Mouse (Mus musculus) spleen, adult 2 months (tissue): ENCODE results near the gene Kcng1.

Source experiments
- CTCF ChIP-seq: fragments of 200-500 bp; IDR thresholded peaks from 2 replicates; pipeline ENCODE4 v1.5.1; 2011; ENCODE audit warnings: mild to moderate bottlenecking, inconsistent platforms; ENCODE audit not compliant: insufficient read depth, insufficient read length, insufficient replicate concordance; ENCODE audit errors: extremely low read depth
- POLR2A ChIP-seq: fragments of 200-500 bp; IDR thresholded peaks from 2 replicates; pipeline ENCODE4 v1.6.1; 2011; ENCODE audit warnings: low read depth, low read length, inconsistent platforms

DNA sequence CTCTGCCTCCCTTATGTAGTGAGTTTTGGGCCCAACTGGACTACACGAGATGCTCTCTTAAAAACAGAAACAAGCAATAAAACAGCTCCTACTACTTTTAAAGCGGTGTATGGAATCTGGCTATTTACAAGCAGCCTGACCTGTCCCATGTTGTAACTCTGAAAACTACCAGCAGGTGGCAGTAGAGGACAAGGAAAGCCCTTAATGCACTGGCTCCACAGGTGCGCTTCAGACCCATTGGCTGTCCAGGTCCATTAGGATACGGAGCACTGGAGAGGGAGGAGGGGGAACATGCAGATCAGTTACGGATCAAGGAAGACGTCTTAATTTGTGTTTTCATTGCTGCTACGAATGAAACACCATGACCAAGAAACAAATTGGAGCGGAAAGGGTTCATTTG, 31.3 kb downstream of the Kcng1 start:
- TF ChIP-seq POLR2A = no peak
- peak; percentile 78; the same call in 1 of the 2 replicates for TF ChIP-seq CTCF
